Mouse (Mus musculus) hindbrain, embryonic 13.5 days (tissue): ENCODE results near the gene Atg4c. TPM values are rescaled to one million over a fixed set of nuclear protein-coding genes. Genes with fewer than 3 reads are reported as not detected.

Source experiments
- ATAC-seq: fragments of 200-750 bp; cut with Nextera tagmentation; 2 replicates; pipeline ENCODE4 v1.8.0; 2017; ENCODE audit warnings: moderate TSS enrichment; ENCODE audit not compliant: low FRiP score
- H3K27ac ChIP-seq: fragments of 300-500 bp; sonication (generic); 2 replicates; pipeline ENCODE4 v1.5.1; 2015; ENCODE audit warnings: inconsistent platforms, mild to moderate bottlenecking, moderate library complexity
- H3K27me3 ChIP-seq: fragments of 300-500 bp; sonication (generic); 2 replicates; pipeline ENCODE4 v1.6.1; 2015; ENCODE audit warnings: mild to moderate bottlenecking, inconsistent platforms
- H3K36me3 ChIP-seq: fragments of 300-500 bp; sonication (generic); 2 replicates; pipeline ENCODE4 v1.6.1; 2015; ENCODE audit warnings: mild to moderate bottlenecking, inconsistent platforms
- H3K4me1 ChIP-seq: fragments of 300-500 bp; sonication (generic); replicated peaks from 2 replicates; pipeline ENCODE4 v1.6.1; 2015; ENCODE audit warnings: inconsistent platforms
- H3K4me2 ChIP-seq: fragments of 300-500 bp; sonication (generic); 2 replicates; pipeline ENCODE4 v1.6.1; 2015; ENCODE audit warnings: inconsistent platforms, mild to moderate bottlenecking, moderate library complexity
- H3K4me3 ChIP-seq: fragments of 300-500 bp; sonication (generic); 2 replicates; pipeline ENCODE4 v1.5.1; 2015; ENCODE audit warnings: mild to moderate bottlenecking, inconsistent platforms
- H3K9ac ChIP-seq: fragments of 300-500 bp; sonication (generic); 2 replicates; pipeline ENCODE4 v1.6.1; 2015; ENCODE audit warnings: mild to moderate bottlenecking, inconsistent platforms
- H3K9me3 ChIP-seq: fragments of 300-500 bp; sonication (generic); 2 replicates; pipeline ENCODE4 v1.6.1; 2016; ENCODE audit warnings: inconsistent platforms
- WGBS: fragments of 180-500 bp; shearing (Covaris S2); methylation state at CpG from one replicate; pipeline ENCODE4 v1.1.7; 2015; 5-methylcytosine and 5-hydroxymethylcytosine counted together
- polyA plus RNA-seq: library from polyadenylated mRNA; unstranded; fragments of >200 nt; fragmentation: Nextera tagmentation; extraction: Ambion mirVana; gene quantifications from 2 replicates; pipeline ENCODE4 v1.2.1, GENCODE M21; 2015

The Atg4c gene
- polyA plus RNA-seq, 1 experiment from 2014 or later: 16.3 TPM

DNA sequence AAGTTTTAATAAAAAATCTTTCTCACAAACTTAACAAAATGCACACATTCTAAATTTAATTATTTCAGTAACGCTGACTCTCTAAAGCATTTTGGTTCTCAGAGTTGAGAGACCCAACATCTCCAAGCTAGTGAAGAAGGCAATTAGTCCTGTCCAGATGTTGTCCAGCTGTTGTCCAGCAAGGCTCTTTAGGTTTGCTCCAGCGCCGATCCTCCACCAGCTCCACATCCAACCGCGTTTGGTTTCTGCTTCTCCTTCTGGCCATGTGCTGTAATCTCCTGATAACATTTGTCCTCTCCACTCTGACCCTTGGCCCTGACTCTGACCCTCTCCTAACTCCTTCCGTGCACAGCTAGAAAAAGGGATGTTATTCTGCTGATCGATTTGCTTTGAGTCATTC lies 16.9 kb upstream of the Atg4c start:
- Histone ChIP-seq H3K27me3 (no peaks in the 10 kb centered on the region), H3K9me3 (no peaks in the 10 kb centered on the region), H3K4me2 (no peak overlapping the region), H3K36me3 (no peaks in the 10 kb centered on the region), H3K27ac (no peak overlapping the region), H3K4me3 (no peak overlapping the region), H3K4me1 (no peaks in the 10 kb centered on the region; the same call in 1 of the 2 replicates), H3K9ac (no peak overlapping the region)
- no peak for ATAC-seq
- 82% methylated on average over 7 of the region's 7 CpGs for WGBS

DNA sequence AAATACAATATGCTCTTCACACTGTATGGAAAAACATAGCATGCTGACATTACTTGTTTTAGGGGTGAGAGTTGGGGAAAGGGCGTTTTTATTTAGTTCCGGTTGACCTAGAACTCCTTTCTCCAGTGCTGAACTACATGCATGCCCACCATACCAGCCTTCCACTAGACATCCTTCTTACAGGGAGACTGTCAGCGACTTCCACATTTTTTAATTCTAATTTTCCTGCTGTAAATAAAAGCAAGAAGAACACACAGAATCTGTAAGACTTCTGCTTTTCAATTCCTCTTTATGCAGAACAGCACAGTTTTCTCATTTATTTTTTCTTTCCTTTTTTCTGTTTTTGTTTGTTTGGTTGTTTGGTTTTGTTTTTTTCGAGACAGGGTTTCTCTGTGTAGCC lies 16.5 kb upstream of the Atg4c start:
- no peaks in the 10 kb centered on the region for H3K36me3 ChIP-seq
- H3K27ac ChIP-seq: no peak overlapping the region
- no peaks in the 10 kb centered on the region for H3K27me3 ChIP-seq
- no peak for ATAC-seq
- H3K4me1 ChIP-seq: no peaks in the 10 kb centered on the region; the same call in 1 of the 2 replicates
- no peak overlapping the region for H3K4me2 ChIP-seq
- WGBS: 86% methylated on average over 4 of the region's 4 CpGs
- no peak overlapping the region for H3K4me3 ChIP-seq
- H3K9ac ChIP-seq: no peak overlapping the region
- H3K9me3 ChIP-seq: no peaks in the 10 kb centered on the region

DNA sequence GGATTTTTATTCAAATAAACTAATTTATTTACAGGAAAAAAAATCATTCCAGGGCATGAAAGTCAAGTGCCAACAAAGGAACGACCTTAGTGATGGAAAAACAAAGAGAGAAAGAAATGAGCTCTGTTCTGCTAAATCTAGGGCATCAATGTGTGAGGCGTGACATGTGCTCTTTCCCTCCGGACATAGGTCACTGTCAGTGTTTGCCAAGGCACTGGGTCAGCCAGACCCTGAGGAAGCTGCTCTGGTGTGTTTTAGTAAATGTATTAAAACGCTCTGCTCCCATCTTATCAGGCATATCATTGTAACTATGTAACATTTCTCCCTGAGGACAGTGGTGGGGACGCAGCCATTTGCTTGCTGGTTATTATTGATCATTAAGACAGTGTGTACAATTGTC lies 14.9 kb upstream of the Atg4c start:
- Histone ChIP-seq H3K4me1 (no peaks in the 10 kb centered on the region; the same call in 1 of the 2 replicates), H3K9me3 (no peaks in the 10 kb centered on the region), H3K4me3 (no peak overlapping the region), H3K27me3 (no peaks in the 10 kb centered on the region), H3K4me2 (no peak overlapping the region), H3K9ac (no peak overlapping the region), H3K36me3 (no peaks in the 10 kb centered on the region), H3K27ac (no peak overlapping the region)
- ATAC-seq: no peak
- WGBS: 56% methylated on average over 5 of the region's 5 CpGs

DNA sequence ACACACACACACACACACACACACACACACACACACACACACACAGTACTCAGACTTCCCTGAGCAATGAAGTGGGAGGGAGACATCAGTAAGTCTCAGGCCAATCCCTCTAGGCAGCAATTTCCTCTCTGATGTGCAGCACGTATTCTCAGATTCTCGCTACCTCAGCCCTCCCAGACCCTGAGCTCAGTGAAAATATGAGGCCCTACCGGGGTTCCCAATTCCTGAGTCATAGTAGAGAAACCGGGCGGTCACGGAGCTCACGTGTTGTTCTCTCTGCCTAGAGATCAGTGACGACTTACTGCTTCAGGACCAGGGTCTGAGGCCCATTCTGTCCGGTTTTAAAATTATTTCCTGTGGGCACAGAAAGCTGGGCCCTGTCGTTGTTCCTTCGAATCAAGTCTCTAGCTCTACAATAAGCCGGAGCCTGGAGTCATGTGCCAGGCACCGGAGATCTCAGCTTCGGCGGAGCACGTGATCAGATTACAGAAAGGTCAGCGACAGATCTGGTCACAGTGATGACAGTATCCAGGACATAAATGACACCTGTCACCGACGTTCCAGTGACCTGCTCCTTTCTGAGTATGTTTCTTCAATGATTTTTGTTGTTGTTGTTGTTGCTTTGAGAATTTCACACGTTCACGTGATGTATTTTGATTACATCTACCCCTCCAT lies 14.2 kb upstream of the Atg4c start:
- no peak for ATAC-seq
- no peaks in the 10 kb centered on the region for H3K36me3 ChIP-seq
- H3K27me3 ChIP-seq: no peaks in the 10 kb centered on the region
- no peak overlapping the region for H3K4me3 ChIP-seq
- no peak overlapping the region for H3K27ac ChIP-seq
- 69% methylated on average over 21 of the region's 21 CpGs for WGBS
- no peaks in the 10 kb centered on the region for H3K9me3 ChIP-seq
- H3K9ac ChIP-seq: no peak overlapping the region
- no peak overlapping the region for H3K4me2 ChIP-seq
- no peaks in the 10 kb centered on the region; the same call in 1 of the 2 replicates for H3K4me1 ChIP-seq

DNA sequence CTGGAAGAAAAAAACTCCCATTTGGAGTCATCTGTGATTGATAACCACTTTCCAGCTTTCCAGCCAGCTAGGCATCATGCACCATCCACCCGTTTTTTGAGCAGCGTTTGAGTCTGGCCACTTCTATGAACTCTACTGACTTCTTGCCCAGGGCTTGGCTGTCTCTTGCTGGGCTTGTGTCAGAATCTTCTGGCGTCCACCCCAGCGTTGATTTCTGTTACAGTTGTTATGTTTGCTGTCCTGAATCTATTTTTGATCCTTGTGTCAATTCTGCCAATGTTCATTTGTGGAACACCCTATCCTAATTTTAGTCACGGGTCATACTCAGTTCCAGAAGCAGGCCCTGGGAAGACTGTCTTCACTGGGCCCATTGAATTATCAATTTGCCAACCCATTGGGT lies 12.8 kb upstream of the Atg4c start:
- Histone ChIP-seq H3K27me3 (no peaks in the 10 kb centered on the region), H3K9ac (no peak overlapping the region), H3K4me1 (no peaks in the 10 kb centered on the region; the same call in 1 of the 2 replicates), H3K9me3 (no peaks in the 10 kb centered on the region), H3K4me3 (no peak overlapping the region), H3K4me2 (no peak overlapping the region), H3K36me3 (no peaks in the 10 kb centered on the region), H3K27ac (no peak overlapping the region)
- WGBS: 77% methylated on average over 5 of the region's 5 CpGs
- ATAC-seq: no peak

DNA sequence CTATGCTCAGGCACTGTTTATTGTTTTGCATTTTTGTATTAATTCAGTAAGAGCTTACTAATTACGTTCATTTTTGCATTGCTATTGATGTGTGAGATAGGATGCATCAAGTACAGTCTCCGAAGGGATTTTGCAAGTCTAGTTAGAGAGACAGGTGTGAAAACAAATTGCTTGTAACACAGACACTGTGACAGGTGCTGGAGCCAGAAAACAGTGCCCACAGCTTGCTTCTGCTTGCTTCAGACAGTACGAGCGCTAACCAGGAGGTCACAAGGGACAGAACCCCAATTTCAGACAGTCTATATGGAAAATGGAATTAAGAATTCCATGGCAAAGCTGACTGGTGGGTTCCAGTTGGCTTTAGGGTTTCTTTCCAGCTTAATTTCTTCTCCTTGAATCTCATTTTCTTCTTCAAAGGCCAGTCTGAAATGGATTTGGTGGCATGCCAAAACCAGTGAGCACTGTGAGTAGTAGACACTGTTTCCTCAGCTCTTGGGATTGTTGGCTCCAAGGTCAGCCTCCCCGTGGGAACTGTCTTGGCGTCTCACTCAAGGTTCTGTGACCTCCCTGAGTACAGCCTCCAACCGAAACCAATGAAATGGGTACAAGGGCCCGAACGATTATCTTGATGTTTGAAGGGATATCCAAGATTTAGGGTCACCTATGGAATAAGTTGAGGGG lies 11.9 kb upstream of the Atg4c start:
- Histone ChIP-seq H3K9ac (no peak overlapping the region), H3K9me3 (no peaks in the 10 kb centered on the region), H3K4me1 (no peaks in the 10 kb centered on the region; the same call in 1 of the 2 replicates), H3K27ac (no peak overlapping the region), H3K4me2 (no peak overlapping the region), H3K27me3 (no peaks in the 10 kb centered on the region), H3K4me3 (no peak overlapping the region), H3K36me3 (no peaks in the 10 kb centered on the region)
- ATAC-seq: 0 out of 2 replicates have a peak, but pooled peaks have one; percentile 46
- WGBS: 72% methylated on average over 9 of the region's 9 CpGs

DNA sequence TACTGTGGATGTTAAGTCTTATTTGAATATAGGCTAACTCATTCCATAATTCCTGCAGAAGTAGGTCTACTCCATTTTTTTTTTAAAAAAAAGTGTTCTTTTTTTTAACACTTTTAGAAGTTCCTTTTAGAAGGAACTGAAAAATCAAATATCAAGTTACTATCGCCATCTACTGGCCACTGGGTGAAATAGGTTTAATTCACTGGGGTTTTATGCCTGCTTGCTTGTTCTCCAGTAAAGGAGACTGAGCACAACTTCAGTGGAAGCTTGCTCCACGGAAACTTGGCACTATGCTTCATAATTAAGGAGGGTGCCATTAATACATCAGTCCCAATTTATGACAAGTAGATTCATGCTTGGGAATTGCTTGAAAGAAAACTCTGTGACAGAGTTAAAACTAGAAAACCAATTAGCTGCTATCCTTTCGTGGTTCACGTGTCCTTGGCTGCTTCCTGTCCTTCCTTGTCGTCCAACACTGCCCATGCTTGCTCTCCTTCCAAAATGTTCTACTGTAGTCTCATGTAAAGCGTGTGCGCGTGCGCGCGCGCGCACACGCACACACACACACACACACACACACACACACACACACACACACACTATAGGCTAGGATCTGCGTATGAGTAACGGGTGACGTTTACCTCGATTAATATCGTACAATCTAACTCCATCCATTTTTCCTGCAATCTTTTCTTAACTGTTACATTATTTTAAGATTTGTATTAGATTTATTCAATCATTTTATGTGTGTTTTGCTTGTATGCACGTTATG lies 10.9 kb upstream of the Atg4c start:
- no peaks in the 10 kb centered on the region for H3K36me3 ChIP-seq
- H3K27ac ChIP-seq: no peak overlapping the region
- WGBS: 82% methylated on average over 20 of the region's 20 CpGs
- H3K9me3 ChIP-seq: no peaks in the 10 kb centered on the region
- H3K9ac ChIP-seq: no peak overlapping the region
- H3K4me2 ChIP-seq: no peak overlapping the region
- no peaks in the 10 kb centered on the region for H3K27me3 ChIP-seq
- no peak overlapping the region for H3K4me3 ChIP-seq
- H3K4me1 ChIP-seq: no peaks in the 10 kb centered on the region; the same call in 1 of the 2 replicates
- ATAC-seq: no peak

DNA sequence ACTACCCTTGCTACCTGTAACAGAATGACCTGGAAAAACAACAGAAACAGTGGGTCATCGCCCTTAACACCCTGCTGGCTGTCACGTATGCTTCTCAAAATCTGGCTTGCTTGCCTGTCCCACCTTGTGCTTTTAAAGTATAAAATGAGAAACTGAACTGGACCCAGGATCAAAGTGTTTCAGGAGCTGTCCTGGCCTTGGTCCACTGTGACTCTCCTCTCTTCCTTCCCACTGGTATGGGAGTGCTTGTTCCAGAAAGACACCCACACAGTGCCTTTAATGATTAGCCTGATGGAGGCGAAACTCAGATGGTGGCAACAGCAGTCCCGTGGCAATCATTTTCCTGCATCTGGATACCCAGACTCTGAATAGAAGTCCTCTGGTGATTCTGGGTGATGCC lies 9.1 kb upstream of the Atg4c start:
- Histone ChIP-seq H3K27ac (no peak overlapping the region), H3K27me3 (no peaks in the 10 kb centered on the region), H3K4me2 (no peak overlapping the region), H3K4me1 (no peaks in the 10 kb centered on the region; the same call in 1 of the 2 replicates), H3K9ac (no peak overlapping the region), H3K36me3 (no peaks in the 10 kb centered on the region), H3K4me3 (no peak overlapping the region), H3K9me3 (no peaks in the 10 kb centered on the region)
- 65% methylated on average over 4 of the region's 4 CpGs for WGBS
- ATAC-seq: no peak

DNA sequence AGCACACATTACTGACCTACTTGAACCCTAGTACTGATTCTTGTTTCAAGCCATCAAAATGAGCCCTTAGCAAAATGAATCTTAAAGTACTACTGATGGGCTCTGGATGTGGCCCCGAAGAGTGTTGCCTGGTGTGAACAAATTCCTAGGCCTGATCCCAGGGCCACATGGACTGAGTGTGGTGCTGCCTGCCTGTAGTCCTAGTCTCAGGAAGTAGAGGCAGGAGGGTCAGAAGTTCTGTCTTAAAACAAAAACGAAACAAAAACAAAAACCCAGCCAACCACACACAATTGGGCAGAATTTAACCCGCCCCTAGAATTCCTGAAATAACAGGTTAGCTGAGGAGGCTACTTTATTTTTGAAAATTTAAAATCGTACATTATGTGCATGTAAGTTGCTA lies 8.4 kb upstream of the Atg4c start:
- Histone ChIP-seq H3K4me1 (no peaks in the 10 kb centered on the region; the same call in 1 of the 2 replicates), H3K9me3 (no peaks in the 10 kb centered on the region), H3K9ac (no peak overlapping the region), H3K4me3 (no peak overlapping the region), H3K36me3 (no peaks in the 10 kb centered on the region), H3K4me2 (no peak overlapping the region), H3K27me3 (no peaks in the 10 kb centered on the region), H3K27ac (no peak overlapping the region)
- no peak for ATAC-seq
- 81% methylated on average over 4 of the region's 4 CpGs for WGBS

DNA sequence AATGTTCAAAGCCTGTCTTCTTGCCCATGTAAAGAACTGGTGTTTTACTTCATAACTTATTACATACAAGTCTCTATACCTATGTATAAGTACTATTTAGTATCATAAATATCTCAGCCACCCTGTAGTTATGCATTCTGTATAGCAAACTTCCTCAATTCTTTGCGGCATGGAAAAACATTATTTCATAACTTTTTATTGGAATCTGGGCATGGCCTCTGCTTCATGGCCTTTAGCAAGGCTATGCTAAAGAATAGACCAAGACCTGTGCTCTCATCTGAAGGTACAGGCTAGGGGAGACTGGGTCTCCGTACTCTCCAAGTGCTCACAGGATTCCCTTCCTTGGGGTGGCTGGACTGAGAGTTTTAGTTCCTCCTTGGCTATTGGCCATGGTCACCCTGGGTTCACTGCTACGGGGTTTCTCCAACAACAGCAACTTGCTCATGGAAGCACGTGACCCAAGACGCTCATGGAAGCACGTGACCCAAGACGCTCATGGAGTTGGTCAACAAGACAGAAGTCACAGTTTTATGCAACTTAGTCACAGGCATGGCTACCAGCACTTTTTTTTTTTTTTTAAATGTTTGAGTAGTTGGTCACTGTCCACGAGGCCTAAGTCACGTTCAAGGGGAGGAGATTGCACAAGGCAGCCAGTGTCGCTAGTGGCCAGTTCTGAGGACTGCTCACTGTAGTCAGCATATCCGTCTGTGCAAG lies 7.2 kb upstream of the Atg4c start:
- no peak for ATAC-seq
- H3K9me3 ChIP-seq: no peaks in the 10 kb centered on the region
- no peaks in the 10 kb centered on the region for H3K36me3 ChIP-seq
- H3K9ac ChIP-seq: no peak overlapping the region
- H3K4me2 ChIP-seq: no peak overlapping the region
- 92% methylated on average over 11 of the region's 11 CpGs for WGBS
- H3K4me1 ChIP-seq: no peaks in the 10 kb centered on the region; the same call in 1 of the 2 replicates
- no peak overlapping the region for H3K27ac ChIP-seq
- no peak overlapping the region for H3K4me3 ChIP-seq
- no peaks in the 10 kb centered on the region for H3K27me3 ChIP-seq

DNA sequence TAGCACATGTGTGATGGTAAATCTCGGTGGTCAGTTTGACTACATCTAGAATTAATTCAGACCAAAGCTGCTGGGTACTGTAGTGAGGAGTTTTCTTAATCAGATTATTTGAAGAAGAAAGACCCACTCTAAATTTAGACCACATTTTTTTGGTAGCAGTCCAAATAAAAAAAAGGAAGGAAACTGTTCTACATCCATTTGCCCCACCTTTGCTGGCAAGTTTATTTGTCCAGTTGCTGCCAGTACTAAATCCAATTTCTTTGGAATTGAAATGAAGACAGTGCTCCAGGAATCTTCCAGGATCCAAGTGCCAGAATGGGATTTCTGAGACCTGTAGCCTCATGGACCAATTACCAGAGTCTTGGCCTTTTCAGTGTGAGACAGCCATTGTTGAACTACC lies 1.1 kb upstream of the Atg4c start:
- Histone ChIP-seq H3K27ac (no peak overlapping the region), H3K4me1 (0 out of 2 replicates have a peak, but pooled peaks cover 12% of the 10 kb centered on the region), H3K4me2 (no peak overlapping the region), H3K9ac (no peak overlapping the region), H3K36me3 (0 out of 2 replicates have a peak, but pooled peaks cover under 1% of the 10 kb centered on the region), H3K4me3 (no peak overlapping the region), H3K9me3 (no peaks in the 10 kb centered on the region), H3K27me3 (no peaks in the 10 kb centered on the region)
- no peak for ATAC-seq
- 81% methylated on average over 1 of the region's 1 CpGs for WGBS

DNA sequence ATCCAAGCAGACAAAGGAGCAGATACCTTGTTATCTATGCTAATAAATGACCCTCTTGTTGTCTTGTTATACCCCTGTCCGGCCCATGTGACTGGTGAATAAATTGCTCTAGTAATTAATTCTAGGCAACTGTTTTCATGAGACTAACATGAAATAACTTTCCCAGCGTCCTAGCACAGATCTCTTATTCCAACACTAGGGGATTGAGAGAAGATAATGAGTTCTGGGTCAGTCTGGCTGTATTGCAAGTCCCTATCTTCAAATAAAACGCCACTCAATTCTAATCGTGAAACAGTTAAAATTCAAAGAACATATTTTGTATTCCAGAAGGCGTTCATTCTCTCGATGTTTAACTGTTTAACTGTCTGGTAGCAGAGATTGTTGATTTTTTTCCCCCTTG lies 520 bp upstream of the Atg4c start:
- 44% methylated on average over 6 of the region's 6 CpGs for WGBS
- peak overlapping the region; percentile 96; the same call in 1 of the 2 replicates for H3K27ac ChIP-seq
- ATAC-seq: no peak

More for the DNA sequence above, 520 bp upstream of the Atg4c start:
- Histone ChIP-seq H3K4me1 (0 out of 2 replicates have a peak, but pooled peaks cover 12% of the 10 kb centered on the region), H3K9ac (peak overlapping the region; percentile 87; the same call in 1 of the 2 replicates), H3K36me3 (0 out of 2 replicates have a peak, but pooled peaks cover 4% of the 10 kb centered on the region), H3K27me3 (no peaks in the 10 kb centered on the region), H3K4me2 (peak overlapping the region; percentile 60), H3K9me3 (no peaks in the 10 kb centered on the region), H3K4me3 (peak overlapping the region; percentile 70)
